Mouse (Mus musculus): Measurements from ENCODE around the gene Camta1. TPM values are rescaled to one million over a fixed set of nuclear protein-coding genes. Genes with fewer than 3 reads are reported as not detected.

Camta1 gene
- polyA plus RNA-seq, 1 experiment from 2014 or later, result 78.7 TPM

DNA sequence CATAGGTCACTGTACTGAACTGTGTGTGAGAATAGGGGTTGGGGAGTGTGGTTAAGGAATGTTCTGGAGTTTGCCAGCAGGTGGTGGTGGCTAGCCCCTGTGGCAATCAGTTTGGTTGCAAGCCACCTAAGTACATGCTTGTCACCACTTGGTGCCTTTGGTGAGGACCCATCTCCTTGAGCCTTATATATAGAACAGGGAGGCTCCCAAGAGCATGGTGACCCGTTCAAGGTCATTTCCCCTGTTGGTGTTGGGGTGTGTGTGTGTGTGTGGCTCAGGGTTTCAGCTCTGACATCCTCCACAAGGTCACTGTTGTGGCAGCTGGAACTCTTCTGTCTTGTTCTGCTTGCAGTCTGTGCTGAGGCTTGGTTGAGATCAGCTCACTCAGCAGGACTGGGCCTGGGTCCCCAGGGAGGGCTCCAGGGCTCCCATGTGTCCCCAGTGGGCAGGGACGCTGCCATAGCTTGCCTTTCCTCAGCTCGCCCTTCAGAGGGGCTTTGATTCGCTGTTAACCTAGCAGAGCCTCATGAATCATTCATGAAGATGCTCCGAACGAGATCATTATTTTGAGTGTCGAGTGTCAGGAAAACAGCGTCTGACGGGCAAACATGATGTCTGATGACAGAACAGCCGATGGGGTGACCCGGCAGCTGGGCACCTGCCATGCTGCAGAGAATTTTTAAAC lies 667.5 kb downstream of the Camta1 start:
- no peaks in the 10 kb centered on the region for H3K27me3 ChIP-seq
- H3K4me3 ChIP-seq, result no peak overlapping the region
- H3K36me3 ChIP-seq, result no peaks in the 10 kb centered on the region
- 54% methylated on average over 11 of the region's 11 CpGs for WGBS
- H3K4me2 ChIP-seq, result no peak overlapping the region
- H3K27ac ChIP-seq, result no peak overlapping the region
- no peaks in the 10 kb centered on the region for H3K9me3 ChIP-seq
- no peak overlapping the region for H3K9ac ChIP-seq
- ATAC-seq (ENCODE audit: borderline replicate concordance, extremely low read depth, low FRiP score, low TSS enrichment), result no peak
- no peaks in the 10 kb centered on the region for H3K4me1 ChIP-seq

DNA sequence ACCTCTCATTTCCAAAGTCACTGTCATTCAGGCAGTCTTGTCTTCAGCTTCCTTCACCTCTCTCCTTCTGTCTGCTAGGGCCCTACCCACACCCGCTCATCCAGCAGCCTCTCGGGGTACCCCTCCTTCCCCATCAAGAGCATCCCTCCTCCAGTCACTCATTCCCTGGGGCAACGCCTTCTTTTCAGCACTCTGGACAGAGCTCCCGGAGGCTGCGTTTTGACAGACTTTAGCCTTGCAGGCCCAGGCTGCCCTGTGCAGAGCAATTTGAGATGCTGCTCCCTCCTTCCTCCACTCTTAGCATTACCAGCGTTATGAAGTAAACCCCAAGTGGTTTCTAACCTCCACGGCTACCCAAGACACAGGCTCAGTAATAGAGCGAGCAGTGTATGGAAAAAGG lies 675.2 kb downstream of the Camta1 start:
- WGBS, result 5% methylated on average over 8 of the region's 8 CpGs
- H3K27ac ChIP-seq, result no peak overlapping the region
- H3K4me3 ChIP-seq, result no peak overlapping the region
- peak; percentile 29; the same call in 1 of the 2 replicates for ATAC-seq (ENCODE audit: borderline replicate concordance, extremely low read depth, low FRiP score, low TSS enrichment)
- no peaks in the 10 kb centered on the region for H3K36me3 ChIP-seq
- peaks cover under 1% of the 10 kb centered on the region; the same call in 1 of the 2 replicates for H3K4me1 ChIP-seq
- no peaks in the 10 kb centered on the region for H3K27me3 ChIP-seq
- no peak overlapping the region for H3K4me2 ChIP-seq
- H3K9me3 ChIP-seq, result no peaks in the 10 kb centered on the region
- H3K9ac ChIP-seq, result no peak overlapping the region

DNA sequence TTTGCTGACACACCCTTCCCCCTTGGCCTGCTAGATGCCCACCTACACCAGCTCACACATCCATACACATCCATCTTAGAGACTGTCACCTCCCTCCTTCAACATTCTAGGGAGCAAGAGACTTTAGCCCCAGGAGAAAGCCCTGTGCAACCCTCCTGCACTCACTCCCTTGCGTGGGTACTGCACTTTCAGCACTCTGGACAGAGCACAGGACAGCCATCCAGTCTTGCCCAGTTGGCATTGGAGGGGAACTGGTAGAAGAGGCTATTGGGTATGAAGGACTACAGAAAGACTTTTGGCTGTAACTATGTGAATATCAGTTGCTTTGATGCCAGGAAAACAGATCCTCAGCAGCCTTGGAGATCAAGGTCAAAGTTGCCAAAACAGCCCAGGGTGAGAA lies 675.9 kb downstream of the Camta1 start:
- Histone ChIP-seq H3K27me3 (no peaks in the 10 kb centered on the region), H3K4me1 (peaks cover 7% of the 10 kb centered on the region), H3K4me3 (no peak overlapping the region), H3K27ac (no peak overlapping the region), H3K36me3 (no peaks in the 10 kb centered on the region), H3K9me3 (no peaks in the 10 kb centered on the region), H3K4me2 (no peak overlapping the region), H3K9ac (no peak overlapping the region)
- ATAC-seq (ENCODE audit: borderline replicate concordance, extremely low read depth, low FRiP score, low TSS enrichment), result no peak
- WGBS, result 11% methylated on average over 1 of the region's 1 CpGs

DNA sequence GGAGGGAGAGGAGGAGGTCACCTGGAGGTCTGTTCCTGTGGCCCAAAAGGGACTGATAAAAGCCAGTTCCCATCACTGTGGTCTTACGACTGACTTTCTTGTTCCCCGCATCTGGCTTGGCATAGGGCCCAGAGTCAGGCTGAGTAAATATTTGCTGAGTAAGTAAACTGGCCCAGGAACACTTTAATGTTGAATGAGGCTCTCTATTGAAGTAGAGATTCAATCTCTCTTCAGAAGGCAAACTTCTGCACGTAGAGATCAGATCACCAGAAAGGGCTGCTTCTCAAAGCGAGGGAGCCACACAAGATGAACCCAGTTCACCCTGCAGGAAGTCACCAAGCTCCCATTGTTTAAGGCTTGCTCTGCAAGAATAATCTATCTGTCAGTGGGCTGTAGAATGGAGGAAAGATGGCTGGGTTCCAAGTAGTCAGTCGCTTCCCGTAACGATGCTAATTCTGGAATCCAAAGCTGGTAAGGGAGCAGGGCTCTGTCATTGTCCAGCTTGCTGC lies 681.2 kb downstream of the Camta1 start:
- peak; percentile 78 for ATAC-seq (ENCODE audit: borderline replicate concordance, extremely low read depth, low FRiP score, low TSS enrichment)
- Histone ChIP-seq H3K9me3 (no peaks in the 10 kb centered on the region), H3K27ac (peak overlapping the region; percentile 85), H3K4me2 (peak overlapping the region; percentile 41), H3K36me3 (no peaks in the 10 kb centered on the region), H3K9ac (no peak overlapping the region), H3K27me3 (no peaks in the 10 kb centered on the region), H3K4me1 (peaks cover 46% of the 10 kb centered on the region), H3K4me3 (no peak overlapping the region)
- whole genome bisulfite sequencing, result 4% methylated on average over 7 of the region's 7 CpGs

DNA sequence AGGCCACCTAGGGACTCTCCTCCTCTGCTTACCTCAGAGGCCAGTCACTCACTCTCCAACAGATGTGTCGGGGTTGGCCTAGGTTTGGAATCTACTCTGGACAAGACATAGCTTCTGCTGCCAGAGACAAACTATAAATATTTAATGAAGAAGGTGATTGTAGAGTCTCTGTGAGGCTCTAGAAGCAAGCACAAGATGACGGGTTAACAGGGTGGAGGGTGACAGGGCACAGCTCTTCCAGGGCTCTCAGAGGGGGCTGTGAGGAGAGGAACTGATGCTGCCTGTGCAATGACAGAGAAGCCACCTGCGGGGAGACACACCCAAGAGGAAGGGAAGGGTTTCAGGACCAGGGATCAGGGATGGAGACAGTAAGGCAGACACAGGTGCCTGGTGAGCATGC lies 682.0 kb downstream of the Camta1 start:
- Histone ChIP-seq H3K9ac (no peak overlapping the region), H3K36me3 (no peaks in the 10 kb centered on the region), H3K4me1 (peaks cover 46% of the 10 kb centered on the region), H3K27ac (peak overlapping the region; percentile 85), H3K9me3 (no peaks in the 10 kb centered on the region), H3K4me2 (peak overlapping the region; percentile 1; the same call in 1 of the 2 replicates), H3K27me3 (no peaks in the 10 kb centered on the region), H3K4me3 (no peak overlapping the region)
- 0 out of 2 replicates have a peak, but pooled peaks have one; percentile 17 for ATAC-seq (ENCODE audit: borderline replicate concordance, extremely low read depth, low FRiP score, low TSS enrichment)
- WGBS, result 9% methylated on average over 3 of the region's 3 CpGs

DNA sequence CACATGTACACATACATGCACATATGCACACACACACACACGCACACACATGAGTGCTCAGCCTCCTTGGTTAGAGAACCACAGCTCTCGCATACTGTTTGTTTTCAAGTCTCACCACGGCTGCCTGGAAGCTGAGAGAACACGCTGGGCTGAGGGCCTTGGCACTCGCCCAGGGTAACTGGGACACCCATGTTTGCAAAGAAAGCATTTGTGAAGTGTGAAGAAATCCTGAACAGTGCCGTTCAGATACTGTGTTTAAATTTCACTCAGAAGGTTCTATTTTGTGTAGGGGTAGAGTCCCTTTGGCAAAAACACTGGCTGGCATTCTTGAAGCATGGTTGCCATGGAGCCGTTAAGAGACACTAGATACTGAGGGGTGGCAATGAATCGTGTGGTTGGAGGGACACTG lies 682.7 kb downstream of the Camta1 start:
- peaks cover 46% of the 10 kb centered on the region for H3K4me1 ChIP-seq
- peak overlapping the region; percentile 1; the same call in 1 of the 2 replicates for H3K4me2 ChIP-seq
- no peak overlapping the region for H3K9ac ChIP-seq
- H3K27me3 ChIP-seq, result no peaks in the 10 kb centered on the region
- no peaks in the 10 kb centered on the region for H3K9me3 ChIP-seq
- no peak overlapping the region for H3K4me3 ChIP-seq
- peak; percentile 53 for ATAC-seq (ENCODE audit: borderline replicate concordance, extremely low read depth, low FRiP score, low TSS enrichment)
- H3K27ac ChIP-seq, result peak overlapping the region; percentile 85
- WGBS, result 17% methylated on average over 8 of the region's 8 CpGs
- H3K36me3 ChIP-seq, result no peaks in the 10 kb centered on the region

DNA sequence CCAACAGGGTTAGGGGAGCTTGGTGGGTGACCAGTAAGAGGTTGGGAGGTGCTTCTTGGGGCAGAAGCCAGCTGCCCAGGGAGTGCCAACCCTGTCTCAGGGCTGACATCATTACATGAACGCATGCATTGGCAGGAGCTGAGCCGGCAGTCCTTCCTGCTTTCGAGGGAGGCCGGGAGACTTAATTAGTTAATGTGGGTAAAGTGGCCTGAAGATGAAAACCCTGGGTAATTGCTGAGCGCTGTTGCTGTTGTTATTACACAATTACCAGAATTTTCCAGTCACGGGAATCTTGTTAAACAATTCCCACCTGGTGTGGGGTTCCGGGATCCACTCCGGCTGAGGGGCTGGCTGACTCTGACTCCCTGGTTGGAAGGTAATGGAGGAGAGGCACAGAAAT lies 689.1 kb downstream of the Camta1 start:
- peaks cover 13% of the 10 kb centered on the region for H3K27me3 ChIP-seq
- no peak overlapping the region for H3K4me2 ChIP-seq
- no peak overlapping the region for H3K4me3 ChIP-seq
- 78% methylated on average over 8 of the region's 8 CpGs for WGBS
- H3K9me3 ChIP-seq, result no peaks in the 10 kb centered on the region
- no peaks in the 10 kb centered on the region for H3K36me3 ChIP-seq
- peaks cover 35% of the 10 kb centered on the region for H3K4me1 ChIP-seq
- no peak overlapping the region for H3K27ac ChIP-seq
- H3K9ac ChIP-seq, result no peak overlapping the region
- ATAC-seq (ENCODE audit: borderline replicate concordance, extremely low read depth, low FRiP score, low TSS enrichment), result no peak

DNA sequence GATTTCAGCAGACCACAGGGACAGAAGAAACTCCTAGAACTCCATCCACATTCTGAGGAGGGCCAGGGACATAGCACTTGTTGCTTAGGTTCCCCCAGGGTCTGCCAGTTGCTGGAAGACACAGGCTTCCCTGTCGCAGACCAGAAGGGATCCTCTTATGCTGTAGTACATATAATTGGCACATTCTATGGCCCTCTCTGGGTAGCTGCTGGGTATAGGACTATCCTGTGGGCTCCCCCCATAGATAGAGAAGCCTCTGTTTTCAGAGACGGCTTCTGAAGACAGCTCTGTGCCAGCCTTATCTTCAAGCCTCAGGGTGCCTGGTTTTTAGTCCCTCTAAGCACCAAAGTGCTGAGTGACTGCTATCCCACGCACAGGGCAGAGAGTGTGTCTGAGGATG lies 690.6 kb downstream of the Camta1 start:
- peaks cover 32% of the 10 kb centered on the region for H3K4me1 ChIP-seq
- peak overlapping the region; percentile 38; the same call in 1 of the 2 replicates for H3K4me2 ChIP-seq
- 0 out of 2 replicates have a peak, but pooled peaks have one; percentile 9 for ATAC-seq (ENCODE audit: borderline replicate concordance, extremely low read depth, low FRiP score, low TSS enrichment)
- no peaks in the 10 kb centered on the region for H3K9me3 ChIP-seq
- no peaks in the 10 kb centered on the region for H3K36me3 ChIP-seq
- WGBS, result 42% methylated on average over 3 of the region's 3 CpGs
- H3K9ac ChIP-seq, result no peak overlapping the region
- peaks cover 13% of the 10 kb centered on the region for H3K27me3 ChIP-seq
- peak overlapping the region; percentile 1; the same call in 1 of the 2 replicates for H3K27ac ChIP-seq
- no peak overlapping the region for H3K4me3 ChIP-seq

DNA sequence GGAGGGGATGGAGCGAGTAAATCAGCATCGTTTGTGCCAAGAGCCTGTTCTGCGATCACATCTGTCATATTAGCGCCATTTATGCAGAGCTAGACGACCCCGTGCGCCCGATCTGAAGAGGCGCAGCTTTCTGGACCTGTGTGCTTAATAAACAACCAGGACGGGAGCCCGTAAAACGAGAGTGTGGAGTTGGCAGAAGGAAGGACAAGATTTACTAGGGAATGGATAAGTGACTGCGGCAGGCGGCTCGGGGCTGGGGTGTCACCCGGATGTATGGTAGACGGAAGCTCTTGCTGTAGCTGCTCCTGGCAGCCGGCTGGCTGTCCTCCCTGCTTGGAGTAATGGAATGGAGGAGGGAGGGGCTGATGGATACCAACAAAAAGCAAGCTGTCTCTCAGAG lies 691.0 kb downstream of the Camta1 start:
- H3K27ac ChIP-seq, result peak overlapping the region; percentile 23; the same call in 1 of the 2 replicates
- H3K4me2 ChIP-seq, result peak overlapping the region; percentile 38
- peak; percentile 62; the same call in 1 of the 2 replicates for ATAC-seq (ENCODE audit: borderline replicate concordance, extremely low read depth, low FRiP score, low TSS enrichment)
- WGBS, result 16% methylated on average over 18 of the region's 18 CpGs
- no peak overlapping the region for H3K9ac ChIP-seq
- peaks cover 32% of the 10 kb centered on the region for H3K4me1 ChIP-seq
- no peaks in the 10 kb centered on the region for H3K9me3 ChIP-seq
- H3K27me3 ChIP-seq, result peaks cover 13% of the 10 kb centered on the region
- 0 out of 2 replicates have a peak overlapping the region, but pooled peaks have one; percentile 1 for H3K4me3 ChIP-seq
- H3K36me3 ChIP-seq, result no peaks in the 10 kb centered on the region

DNA sequence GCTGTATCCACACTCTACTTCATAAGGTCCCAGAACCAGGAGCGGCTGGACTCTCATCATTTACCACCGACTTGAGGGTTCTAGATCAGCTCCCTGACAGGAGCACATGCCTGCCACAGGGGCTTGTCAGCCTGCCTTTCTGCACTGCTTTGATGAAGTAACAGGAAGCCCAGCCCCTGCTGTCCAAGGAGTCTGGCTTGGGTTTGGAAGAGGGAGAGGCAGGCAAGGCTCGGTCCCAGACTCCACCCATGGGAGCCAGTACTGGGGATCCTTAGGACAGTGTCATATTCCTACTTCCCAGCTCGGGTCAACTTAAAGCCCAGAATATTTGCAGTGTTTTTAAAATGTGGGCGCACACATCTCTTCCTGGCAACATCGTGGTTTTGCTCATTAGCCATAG lies 694.7 kb downstream of the Camta1 start:
- no peaks in the 10 kb centered on the region for H3K9me3 ChIP-seq
- H3K9ac ChIP-seq, result no peak overlapping the region
- peaks cover 39% of the 10 kb centered on the region for H3K4me1 ChIP-seq
- no peak overlapping the region for H3K4me3 ChIP-seq
- H3K27ac ChIP-seq, result no peak overlapping the region
- H3K27me3 ChIP-seq, result peaks cover 16% of the 10 kb centered on the region
- H3K36me3 ChIP-seq, result no peaks in the 10 kb centered on the region
- H3K4me2 ChIP-seq, result no peak overlapping the region
- no peak for ATAC-seq (ENCODE audit: borderline replicate concordance, extremely low read depth, low FRiP score, low TSS enrichment)
- 80% methylated on average over 6 of the region's 6 CpGs for WGBS

DNA sequence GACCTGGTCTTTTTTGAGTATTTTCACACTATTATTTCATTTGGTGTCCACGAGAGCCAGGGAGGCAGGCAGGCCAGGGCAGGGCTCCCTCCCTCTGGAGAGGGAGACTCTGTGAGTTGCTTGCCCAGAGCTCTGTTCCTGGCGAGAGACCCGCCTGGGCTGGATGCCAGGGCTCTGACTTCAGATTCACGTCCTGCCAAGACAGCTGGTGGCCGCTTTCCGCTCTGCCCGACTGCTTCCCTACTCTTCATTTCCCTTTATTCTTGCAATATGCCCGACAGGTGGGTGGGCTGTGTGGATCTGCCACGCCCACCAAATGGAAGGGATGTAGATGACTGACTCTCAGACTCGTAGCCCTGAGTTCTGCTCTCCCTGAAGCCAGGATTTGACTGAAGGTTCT lies 696.1 kb downstream of the Camta1 start:
- 2% methylated on average over 10 of the region's 10 CpGs for WGBS

DNA sequence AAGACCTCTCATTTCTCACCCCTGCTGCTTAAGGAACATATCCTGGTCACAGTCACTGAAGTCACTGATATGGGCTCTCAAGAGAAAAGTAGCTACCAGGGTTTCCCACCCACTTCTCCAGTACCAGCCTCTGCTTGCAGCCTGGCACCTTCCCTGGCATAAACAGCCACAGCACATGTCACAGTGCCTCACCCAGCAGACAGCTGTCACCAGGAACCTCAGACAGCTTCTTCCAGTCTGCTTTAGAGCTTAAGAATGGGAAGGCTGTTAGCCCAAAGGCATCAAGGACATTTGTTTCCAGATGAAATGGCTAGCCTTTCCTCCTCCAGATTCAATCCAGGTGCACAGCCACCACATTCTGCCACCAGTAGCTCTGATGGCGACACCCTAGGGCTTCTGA lies 697.4 kb downstream of the Camta1 start:
- ATAC-seq (ENCODE audit: borderline replicate concordance, extremely low read depth, low FRiP score, low TSS enrichment), result no peak
- Histone ChIP-seq H3K4me1 (peaks cover 17% of the 10 kb centered on the region), H3K4me2 (no peak overlapping the region), H3K27ac (no peak overlapping the region), H3K9me3 (no peaks in the 10 kb centered on the region), H3K27me3 (peaks cover 17% of the 10 kb centered on the region), H3K4me3 (no peak overlapping the region), H3K36me3 (no peaks in the 10 kb centered on the region), H3K9ac (no peak overlapping the region)
- WGBS, result 74% methylated on average over 1 of the region's 1 CpGs

More for the DNA sequence above, 696.1 kb downstream of the Camta1 start:
- H3K9ac ChIP-seq, result no peak overlapping the region
- peak; percentile 69; the same call in 1 of the 2 replicates for ATAC-seq (ENCODE audit: borderline replicate concordance, extremely low read depth, low FRiP score, low TSS enrichment)
- H3K4me2 ChIP-seq, result no peak overlapping the region
- H3K4me1 ChIP-seq, result peaks cover 28% of the 10 kb centered on the region
- H3K9me3 ChIP-seq, result no peaks in the 10 kb centered on the region
- H3K4me3 ChIP-seq, result no peak overlapping the region
- peaks cover 16% of the 10 kb centered on the region for H3K27me3 ChIP-seq
- no peaks in the 10 kb centered on the region for H3K36me3 ChIP-seq
- H3K27ac ChIP-seq, result 0 out of 2 replicates have a peak overlapping the region, but pooled peaks have one; percentile 10

All from lung, embryonic 15.5 days (tissue).